Mouse (Mus musculus): ENCODE measurements around the gene Mapk1ip1l.

DNA sequence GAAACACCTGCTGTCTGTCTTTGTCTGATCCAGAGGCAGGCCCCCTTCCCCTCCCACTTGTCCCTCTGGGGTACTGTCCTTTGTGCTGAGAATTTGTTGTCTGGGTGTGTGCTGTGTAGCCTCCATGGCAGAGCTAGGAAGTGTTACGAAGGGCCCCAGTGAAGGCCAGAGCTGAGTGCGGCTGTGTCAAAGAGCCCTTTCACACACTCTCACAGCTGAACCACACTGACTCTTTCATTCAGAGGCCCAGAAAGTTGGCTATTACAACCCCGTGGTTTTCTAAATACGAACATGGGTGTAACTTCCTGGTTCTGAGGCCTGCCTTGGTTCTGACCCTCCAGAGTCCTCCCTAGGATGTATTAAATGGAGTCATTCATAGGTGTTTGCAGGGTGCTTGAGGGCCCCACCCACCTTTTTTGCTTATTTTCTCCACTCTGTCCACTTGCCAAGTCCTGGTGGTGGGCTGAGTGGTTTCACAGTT lies 43.8 kb downstream of the Mapk1ip1l start:
- TF ChIP-seq GATA1 (IDR thresholded peaks at IDR 0.05; ENCODE audit: borderline replicate concordance, low read length) (no peak), FLI1 (IDR thresholded peaks at IDR 0.05; ENCODE audit: low read length) (no peak)
